Mouse (Mus musculus): ENCODE measurements around the gene Fam167b. TPM values are rescaled to one million over a fixed set of nuclear protein-coding genes. Genes with fewer than 3 reads are reported as not detected.
"Not testable (repeated sequence)": the region's sequence is repeated elsewhere in the genome, so short reads cannot be mapped to it uniquely, and the experiment has no call there.

Gene Fam167b
- polyA plus RNA-seq, 1 experiment from 2014 or later, result 0.24 TPM

DNA sequence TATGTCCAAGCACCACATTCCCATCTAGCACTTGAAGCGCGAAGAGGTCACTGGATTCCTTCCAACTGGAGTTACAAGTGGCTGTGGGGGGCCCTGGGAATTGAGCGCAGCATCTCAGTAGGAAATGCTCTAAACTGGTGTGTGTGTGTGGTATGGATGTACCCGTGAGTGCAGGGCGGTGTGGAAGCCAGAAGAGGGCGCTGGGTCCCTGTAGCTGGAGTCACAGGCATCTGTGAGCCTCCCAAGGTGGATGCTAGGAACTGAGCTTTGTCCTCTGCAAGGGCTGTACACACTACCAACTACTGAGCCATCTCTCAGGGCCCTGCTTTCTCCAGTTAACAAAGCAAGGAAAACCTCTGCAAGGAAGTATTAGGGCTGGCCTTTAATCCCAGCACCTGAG lies 38.3 kb downstream of the Fam167b start:
- peaks cover 12% of the 10 kb centered on the region for H3K4me1 ChIP-seq (replicated peaks; ENCODE audit: control insufficient read depth, insufficient read depth, low read length)
- no peak overlapping the region for H3K9ac ChIP-seq (replicated peaks; ENCODE audit: low read depth, low read length)
- H3K9me3 ChIP-seq (ENCODE audit: control insufficient read depth, low read length), result no peaks in the 10 kb centered on the region
- no peak overlapping the region for H3K27ac ChIP-seq (ENCODE audit: low read length)
- H3K4me2 ChIP-seq (ENCODE audit: low read length), result no peak overlapping the region
- no peak for ATAC-seq
- 90% methylated on average over 6 of the region's 6 CpGs for WGBS
- H3K36me3 ChIP-seq (ENCODE audit: control insufficient read depth, insufficient read depth), result no peaks in the 10 kb centered on the region
- no peaks in the 10 kb centered on the region for H3K27me3 ChIP-seq (replicated peaks; ENCODE audit: control insufficient read depth, insufficient read depth, low read length)
- H3K4me3 ChIP-seq (replicated peaks; ENCODE audit: low read length), result no peak overlapping the region

DNA sequence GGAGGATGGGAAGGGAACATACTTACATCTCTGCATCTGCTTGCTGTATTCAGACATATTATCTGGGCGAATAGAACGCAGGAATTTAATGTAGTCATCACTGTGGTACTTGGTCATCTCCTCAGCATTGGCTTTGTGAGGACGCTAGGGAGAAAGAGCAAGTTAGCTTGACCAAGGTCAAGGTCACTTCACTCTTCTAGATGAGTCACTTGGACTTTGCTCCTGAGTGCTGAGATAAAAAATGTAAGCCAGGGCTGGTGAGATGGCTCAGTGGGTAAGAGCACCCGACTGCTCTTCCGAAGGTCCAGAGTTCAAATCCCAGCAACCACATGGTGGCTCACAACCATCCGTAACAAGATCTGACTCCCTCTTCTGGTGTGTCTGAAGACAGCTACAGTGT lies 49.4 kb downstream of the Fam167b start:
- H3K9me3 ChIP-seq (ENCODE audit: control insufficient read depth, low read length); H3K4me2 ChIP-seq (ENCODE audit: low read length); H3K9ac ChIP-seq (replicated peaks; ENCODE audit: low read depth, low read length); ATAC-seq; H3K27ac ChIP-seq (ENCODE audit: low read length); H3K4me3 ChIP-seq (replicated peaks; ENCODE audit: low read length); H3K4me1 ChIP-seq (replicated peaks; ENCODE audit: control insufficient read depth, insufficient read depth, low read length); H3K27me3 ChIP-seq (replicated peaks; ENCODE audit: control insufficient read depth, insufficient read depth, low read length): not testable (repeated sequence)
- peaks cover 10% of the 10 kb centered on the region for H3K36me3 ChIP-seq (ENCODE audit: control insufficient read depth, insufficient read depth)
- 96% methylated on average over 5 of the region's 6 CpGs for WGBS

Small RNA genes within 50 kb of the gene (microRNA-seq; reads per million reads assigned to microRNA genes)
- not detected for gene Mir8119

Other genes with a start within 250 kb of the Fam167b start
- 388 and 437 TPM in 2 replicates for gene Rbbp4, start 243.2 kb downstream of the Fam167b start, polyA plus RNA-seq (2015; fragmentation: Nextera tagmentation; extraction: Ambion mirVana)
- 25.8 and 26.0 TPM in 2 replicates for gene Zbtb8os, start 242.9 kb downstream of the Fam167b start, polyA plus RNA-seq (2015; fragmentation: Nextera tagmentation; extraction: Ambion mirVana)
- 17.8 and 18.6 TPM in 2 replicates for gene Zbtb8a, start 200.4 kb downstream of the Fam167b start, polyA plus RNA-seq (2015; fragmentation: Nextera tagmentation; extraction: Ambion mirVana)
- 7.4 and 9.9 TPM in 2 replicates for gene Zbtb8b, start 137.7 kb downstream of the Fam167b start, polyA plus RNA-seq (2015; fragmentation: Nextera tagmentation; extraction: Ambion mirVana)
- 43.7 and 46.8 TPM in 2 replicates for gene Bsdc1, start 117.0 kb downstream of the Fam167b start, polyA plus RNA-seq (2015; fragmentation: Nextera tagmentation; extraction: Ambion mirVana)
- 0.51 and 0.76 TPM in 2 replicates for gene Tssk3, start 87.5 kb downstream of the Fam167b start, polyA plus RNA-seq (2015; fragmentation: Nextera tagmentation; extraction: Ambion mirVana)
- gene Fam229a, start 87.4 kb downstream of the Fam167b start, polyA plus RNA-seq (2015; fragmentation: Nextera tagmentation; extraction: Ambion mirVana), result 0.39 TPM in 1 of 2 replicates, not detected in the other
- 1,850 and 1,955 TPM in 2 replicates for gene Marcksl1, start 65.0 kb downstream of the Fam167b start, polyA plus RNA-seq (2015; fragmentation: Nextera tagmentation; extraction: Ambion mirVana)
- 113 and 116 TPM in 2 replicates for gene Hdac1, start 35.8 kb downstream of the Fam167b start, polyA plus RNA-seq (2015; fragmentation: Nextera tagmentation; extraction: Ambion mirVana)
- gene Lck, start 4.9 kb downstream of the Fam167b start, polyA plus RNA-seq (2015; fragmentation: Nextera tagmentation; extraction: Ambion mirVana), result 7.6 and 11.1 TPM in 2 replicates
- gene Eif3i, start 22.1 kb upstream of the Fam167b start, polyA plus RNA-seq (2015; fragmentation: Nextera tagmentation; extraction: Ambion mirVana), result 216 and 220 TPM in 2 replicates
- gene Tmem234, start 22.1 kb upstream of the Fam167b start, polyA plus RNA-seq (2015; fragmentation: Nextera tagmentation; extraction: Ambion mirVana), result 139 and 164 TPM in 2 replicates
- gene Dcdc2b, start 35.7 kb upstream of the Fam167b start, polyA plus RNA-seq (2015; fragmentation: Nextera tagmentation; extraction: Ambion mirVana), result 2.6 and 4.0 TPM in 2 replicates
- 30.7 and 37.0 TPM in 2 replicates for gene Iqcc, start 40.5 kb upstream of the Fam167b start, polyA plus RNA-seq (2015; fragmentation: Nextera tagmentation; extraction: Ambion mirVana)
- gene Ccdc28b, start 45.4 kb upstream of the Fam167b start, polyA plus RNA-seq (2015; fragmentation: Nextera tagmentation; extraction: Ambion mirVana), result 109 and 133 TPM in 2 replicates
- 68.1 and 72.8 TPM in 2 replicates for gene Txlna, start 62.5 kb upstream of the Fam167b start, polyA plus RNA-seq (2015; fragmentation: Nextera tagmentation; extraction: Ambion mirVana)
- 16.4 and 17.9 TPM in 2 replicates for gene Kpna6, start 94.2 kb upstream of the Fam167b start, polyA plus RNA-seq (2015; fragmentation: Nextera tagmentation; extraction: Ambion mirVana)
- 16.1 and 25.0 TPM in 2 replicates for gene Tmem39b, start 118.3 kb upstream of the Fam167b start, polyA plus RNA-seq (2015; fragmentation: Nextera tagmentation; extraction: Ambion mirVana)
- gene Khdrbs1, start 163.8 kb upstream of the Fam167b start, polyA plus RNA-seq (2015; fragmentation: Nextera tagmentation; extraction: Ambion mirVana), result 160 and 179 TPM in 2 replicates
- gene Ptp4a2, start 232.7 kb upstream of the Fam167b start, polyA plus RNA-seq (2015; fragmentation: Nextera tagmentation; extraction: Ambion mirVana), result 278 and 316 TPM in 2 replicates